Mouse (Mus musculus): ENCODE measurements around the gene 2900092C05Rik. TPM values are rescaled to one million over a fixed set of nuclear protein-coding genes. Genes with fewer than 3 reads are reported as not detected.

2900092C05Rik gene
- total and polyA plus RNA-seq, 3 experiments, result not detected

Other genes starting within 250 kb of the 2900092C05Rik start
- gene Vmn1r81, start 244.2 kb upstream of the 2900092C05Rik start, total RNA-seq (2012; rRNA removed), result not detected in 2 replicates
- not detected in 2 replicates for gene Vmn1r81, start 244.2 kb upstream of the 2900092C05Rik start, total RNA-seq (2014; rRNA removed)
- not detected in 2 replicates for gene Vmn1r81, start 244.2 kb upstream of the 2900092C05Rik start, polyA plus RNA-seq (2012; ENCODE audit: insufficient read length, low read depth)
- gene Vmn1r82, start 212.1 kb upstream of the 2900092C05Rik start, total RNA-seq (2012; rRNA removed), result not detected in 2 replicates
- gene Vmn1r82, start 212.1 kb upstream of the 2900092C05Rik start, total RNA-seq (2014; rRNA removed), result not detected in 2 replicates
- gene Vmn1r82, start 212.1 kb upstream of the 2900092C05Rik start, polyA plus RNA-seq (2012; ENCODE audit: insufficient read length, low read depth), result not detected in 2 replicates
- gene Vmn1r83, start 183.0 kb upstream of the 2900092C05Rik start, total RNA-seq (2012; rRNA removed), result not detected in 2 replicates
- gene Vmn1r83, start 183.0 kb upstream of the 2900092C05Rik start, total RNA-seq (2014; rRNA removed), result not detected in 2 replicates
- not detected in 2 replicates for gene Vmn1r83, start 183.0 kb upstream of the 2900092C05Rik start, polyA plus RNA-seq (2012; ENCODE audit: insufficient read length, low read depth)
- gene Vmn1r84, start 143.2 kb upstream of the 2900092C05Rik start, total RNA-seq (2012; rRNA removed), result not detected in 2 replicates
- gene Vmn1r84, start 143.2 kb upstream of the 2900092C05Rik start, total RNA-seq (2014; rRNA removed), result not detected in 2 replicates
- gene Vmn1r84, start 143.2 kb upstream of the 2900092C05Rik start, polyA plus RNA-seq (2012; ENCODE audit: insufficient read length, low read depth), result not detected in 2 replicates
- 1.9 and 2.0 TPM in 2 replicates for gene Zfp551, start 89.8 kb upstream of the 2900092C05Rik start, total RNA-seq (2012; rRNA removed)
- gene Zfp551, start 89.8 kb upstream of the 2900092C05Rik start, total RNA-seq (2014; rRNA removed), result 0.42 and 0.94 TPM in 2 replicates
- gene Zfp551, start 89.8 kb upstream of the 2900092C05Rik start, polyA plus RNA-seq (2012; ENCODE audit: insufficient read length, low read depth), result 0.71 and 0.80 TPM in 2 replicates
- gene Zfp606, start 34.2 kb upstream of the 2900092C05Rik start, total RNA-seq (2012; rRNA removed), result 5.0 and 5.4 TPM in 2 replicates
- gene Zfp606, start 34.2 kb upstream of the 2900092C05Rik start, total RNA-seq (2014; rRNA removed), result 5.7 and 5.8 TPM in 2 replicates
- gene Zfp606, start 34.2 kb upstream of the 2900092C05Rik start, polyA plus RNA-seq (2012; ENCODE audit: insufficient read length, low read depth), result 1.7 and 2.1 TPM in 2 replicates
- gene Vmn2r53, start 96.3 kb downstream of the 2900092C05Rik start, total RNA-seq (2012; rRNA removed), result not detected in 2 replicates
- gene Vmn2r53, start 96.3 kb downstream of the 2900092C05Rik start, total RNA-seq (2014; rRNA removed), result not detected in 2 replicates
- gene Vmn2r53, start 96.3 kb downstream of the 2900092C05Rik start, polyA plus RNA-seq (2012; ENCODE audit: insufficient read length, low read depth), result 0.01 TPM in 2 replicates
- not detected in 2 replicates for gene Vmn2r54, start 127.8 kb downstream of the 2900092C05Rik start, total RNA-seq (2012; rRNA removed)
- not detected in 2 replicates for gene Vmn2r54, start 127.8 kb downstream of the 2900092C05Rik start, total RNA-seq (2014; rRNA removed)
- not detected in 2 replicates for gene Vmn2r54, start 127.8 kb downstream of the 2900092C05Rik start, polyA plus RNA-seq (2012; ENCODE audit: insufficient read length, low read depth)
- gene Vmn2r55, start 172.5 kb downstream of the 2900092C05Rik start, total RNA-seq (2012; rRNA removed), result not detected in 2 replicates
- not detected in 2 replicates for gene Vmn2r55, start 172.5 kb downstream of the 2900092C05Rik start, total RNA-seq (2014; rRNA removed)
- not detected in 2 replicates for gene Vmn2r55, start 172.5 kb downstream of the 2900092C05Rik start, polyA plus RNA-seq (2012; ENCODE audit: insufficient read length, low read depth)
- not detected in 2 replicates for gene Vmn2r56, start 222.5 kb downstream of the 2900092C05Rik start, total RNA-seq (2012; rRNA removed)
- not detected in 2 replicates for gene Vmn2r56, start 222.5 kb downstream of the 2900092C05Rik start, total RNA-seq (2014; rRNA removed)
- gene Vmn2r56, start 222.5 kb downstream of the 2900092C05Rik start, polyA plus RNA-seq (2012; ENCODE audit: insufficient read length, low read depth), result not detected in 2 replicates

Data from CH12.LX (cell line).